Mouse (Mus musculus): ENCODE data around the gene Mdc1.

The Mdc1 gene

GRCm38 (mm10) chr17:35822964-35823937 is 18.1 kb upstream of the Mdc1 start, which contains the start of gene Flot1:
TSS of gene Flot1 (plus strand) at chr17:35823230.
- DNase-seq: peak; percentile 77 to 82

DNA sequence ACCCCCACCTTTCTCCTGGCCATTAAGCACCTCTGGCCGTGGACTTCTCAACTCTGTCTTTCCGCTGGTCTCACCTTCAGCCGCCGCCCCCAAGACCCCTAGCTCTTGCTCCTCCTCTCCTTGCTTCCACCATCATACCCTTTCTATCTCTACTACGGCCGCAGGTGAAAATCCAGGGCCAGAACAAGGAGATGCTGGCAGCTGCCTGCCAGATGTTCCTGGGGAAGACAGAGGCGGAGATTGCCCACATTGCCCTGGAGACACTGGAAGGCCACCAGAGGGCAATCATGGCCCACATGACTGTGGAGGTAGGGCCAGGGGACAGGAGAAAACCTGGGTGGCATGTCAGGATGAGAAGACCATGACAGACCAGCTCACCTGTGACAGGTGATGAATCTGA is 16.9 kb upstream of the Mdc1 start:
- DNase-seq: peak in 1 of 2 experiments; percentile 38

DNA sequence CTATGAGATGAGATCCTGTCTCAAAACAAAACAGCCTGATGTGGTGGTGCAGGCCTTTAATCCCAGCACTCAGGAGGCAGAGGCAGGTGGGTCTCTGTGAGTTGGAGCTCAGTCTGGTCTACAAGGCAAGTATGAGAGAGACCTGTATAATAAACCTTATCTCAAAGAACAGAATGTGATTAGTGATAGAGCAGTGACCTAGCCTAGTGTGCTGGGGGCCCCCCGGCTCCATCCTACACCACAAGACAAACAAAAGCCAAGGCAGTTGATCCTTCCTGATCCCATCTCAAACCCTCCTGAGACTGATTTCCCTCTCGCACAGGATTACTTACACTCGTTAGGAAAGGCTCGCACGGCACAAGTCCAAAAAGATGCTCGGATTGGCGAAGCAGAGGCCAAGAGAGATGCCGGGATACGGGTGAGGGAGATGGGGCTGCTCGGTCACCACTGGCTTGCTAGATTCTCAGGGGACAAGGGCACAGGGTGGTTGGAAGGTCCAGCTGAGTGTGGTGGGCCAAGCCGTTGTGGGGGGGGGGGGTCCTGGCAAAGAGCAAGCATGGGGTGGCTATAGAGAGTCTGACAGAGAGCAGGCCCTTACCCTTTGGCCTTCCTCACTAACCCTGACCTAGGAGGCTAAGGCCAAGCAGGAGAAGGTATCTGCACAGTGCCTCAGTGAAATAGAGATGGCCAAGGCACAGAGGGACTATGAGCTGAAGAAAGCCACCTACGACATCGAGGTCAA is 16.0 kb upstream of the Mdc1 start:
- no peak for DNase-seq

GRCm38 (mm10) chr17:35829737-35830136 is 11.6 kb upstream of the Mdc1 start:
- DNase-seq: peak; percentile 90 to 93

DNA sequence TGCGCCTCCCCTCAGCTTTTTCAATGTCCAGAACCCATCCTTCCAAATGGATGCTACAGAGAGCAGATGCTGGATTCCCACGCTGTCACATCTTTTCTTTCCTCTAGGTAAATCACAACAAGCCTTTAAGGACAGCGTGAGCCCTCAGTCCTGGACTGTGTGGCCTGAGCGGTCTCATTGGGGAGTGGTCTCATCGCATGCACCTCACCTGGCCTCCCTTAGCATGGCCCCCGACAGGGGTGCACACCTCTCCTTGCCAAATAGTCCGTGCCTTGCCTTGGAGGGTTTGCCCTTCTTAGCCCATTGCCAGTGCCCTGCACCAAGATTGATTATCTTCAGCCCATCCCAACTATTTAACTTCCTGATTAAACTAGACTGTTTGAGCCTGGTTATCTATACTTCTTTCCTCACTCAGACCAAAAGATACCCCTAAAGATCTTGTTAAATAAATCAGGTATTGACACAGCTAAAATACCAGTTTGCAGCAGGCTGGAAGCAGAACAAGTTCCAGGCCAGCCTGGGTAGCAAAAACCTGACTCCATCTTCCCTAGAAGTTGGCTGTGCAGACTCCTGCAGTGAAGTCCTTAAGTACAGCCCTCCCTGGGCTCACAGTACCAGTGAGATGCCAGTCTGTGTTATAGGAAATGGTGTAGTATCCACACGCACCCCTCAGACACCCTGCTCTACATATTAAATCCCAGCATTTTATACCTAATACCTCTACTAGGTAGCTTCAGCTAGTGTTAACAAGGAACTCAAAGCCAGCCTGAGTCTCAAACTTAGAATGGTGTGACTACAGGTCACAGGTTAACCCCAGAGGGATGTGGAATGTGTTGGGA is 8.7 kb upstream of the Mdc1 start:
- no peak for DNase-seq

GRCm38 (mm10) chr17:35833239-35833751 is 8.0 kb upstream of the Mdc1 start:
- no peak for DNase-seq

- no peak for DNase-seq
These were observed 7.4 kb upstream of the Mdc1 start for GRCm38 (mm10) chr17:35833894-35834293.

GRCm38 (mm10) chr17:35834696-35835422 is 6.5 kb upstream of the Mdc1 start:
- no peak for DNase-seq

DNA sequence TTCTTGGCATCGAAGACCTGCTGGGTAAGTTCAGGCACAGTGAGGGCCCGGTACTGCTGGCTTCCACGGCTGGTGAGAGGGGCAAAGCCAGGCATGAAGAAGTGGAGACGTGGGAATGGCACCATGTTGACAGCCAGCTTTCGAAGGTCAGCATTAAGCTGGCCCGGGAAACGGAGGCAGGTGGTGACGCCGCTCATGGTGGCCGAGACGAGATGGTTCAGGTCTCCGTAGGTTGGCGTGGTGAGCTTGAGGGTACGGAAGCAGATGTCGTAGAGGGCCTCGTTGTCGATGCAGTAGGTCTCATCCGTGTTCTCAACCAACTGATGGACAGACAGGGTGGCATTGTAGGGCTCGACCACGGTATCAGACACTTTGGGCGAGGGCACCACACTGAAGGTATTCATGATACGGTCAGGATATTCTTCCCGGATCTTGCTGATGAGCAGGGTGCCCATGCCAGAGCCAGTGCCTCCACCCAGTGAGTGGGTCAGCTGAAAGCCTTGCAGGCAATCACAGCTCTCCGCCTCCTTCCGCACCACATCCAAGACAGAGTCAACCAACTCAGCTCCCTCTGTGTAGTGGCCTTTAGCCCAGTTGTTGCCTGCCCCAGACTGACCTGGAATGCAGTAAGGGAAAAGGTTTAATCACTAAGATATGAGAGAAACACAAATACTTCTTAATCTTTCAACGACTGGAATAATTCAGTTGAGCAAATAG is 5.7 kb upstream of the Mdc1 start:
- peak in 1 of 2 experiments; percentile 36 for DNase-seq

GRCm38 (mm10) chr17:35836178-35836965 is 4.9 kb upstream of the Mdc1 start:
- DNase-seq: peak; percentile 75 to 77

GRCm38 (mm10) chr17:35836991-35837422 is 4.3 kb upstream of the Mdc1 start:
- peak; percentile 97 for DNase-seq

- DNase-seq: peak; percentile 78 to 82
These were observed 3.8 kb upstream of the Mdc1 start for GRCm38 (mm10) chr17:35837487-35837886.

DNA sequence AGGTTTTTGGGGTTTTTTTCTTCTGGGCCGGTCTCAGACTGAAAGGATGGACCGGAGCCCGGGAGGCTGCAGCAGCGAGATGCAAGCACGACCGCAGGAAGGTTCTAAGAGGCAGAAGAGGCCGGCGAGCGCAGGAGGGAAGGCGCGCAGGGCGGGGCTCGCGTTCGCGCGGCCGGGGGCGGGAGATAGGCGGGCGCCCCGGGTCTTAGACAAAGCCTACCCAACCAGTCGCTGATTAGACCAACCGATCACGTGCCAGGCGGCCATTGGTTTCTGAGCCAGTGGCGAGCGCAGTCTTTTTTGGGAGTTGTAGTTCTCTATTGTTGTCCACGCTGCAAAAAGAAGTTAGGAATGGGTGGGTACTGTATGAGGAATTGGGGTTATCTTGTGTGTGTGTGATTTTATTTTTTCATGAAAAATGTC is 3.2 kb upstream of the Mdc1 start, which contains the start of gene Tubb5:
TSS of gene Tubb5 (minus strand) at position 185 of the 423 bp plus-strand sequence.
- DNase-seq: peak; percentile 96 to 98

- peak in 1 of 2 experiments; percentile 37 for DNase-seq
These were observed 2.7 kb upstream of the Mdc1 start for GRCm38 (mm10) chr17:35838570-35838969.

- peak; percentile 23 to 53 for DNase-seq
These were observed 2.3 kb upstream of the Mdc1 start for GRCm38 (mm10) chr17:35839002-35839401.

- no peak for DNase-seq
These were observed 754 bp upstream of the Mdc1 start for GRCm38 (mm10) chr17:35840561-35840960.

GRCm38 (mm10) chr17:35842006-35842405 is 691 bp downstream of the Mdc1 start:
- peak in 1 of 2 experiments; percentile 33 for DNase-seq

GRCm38 (mm10) chr17:35843514-35843913 is 2.2 kb downstream of the Mdc1 start:
- no peak for DNase-seq

DNA sequence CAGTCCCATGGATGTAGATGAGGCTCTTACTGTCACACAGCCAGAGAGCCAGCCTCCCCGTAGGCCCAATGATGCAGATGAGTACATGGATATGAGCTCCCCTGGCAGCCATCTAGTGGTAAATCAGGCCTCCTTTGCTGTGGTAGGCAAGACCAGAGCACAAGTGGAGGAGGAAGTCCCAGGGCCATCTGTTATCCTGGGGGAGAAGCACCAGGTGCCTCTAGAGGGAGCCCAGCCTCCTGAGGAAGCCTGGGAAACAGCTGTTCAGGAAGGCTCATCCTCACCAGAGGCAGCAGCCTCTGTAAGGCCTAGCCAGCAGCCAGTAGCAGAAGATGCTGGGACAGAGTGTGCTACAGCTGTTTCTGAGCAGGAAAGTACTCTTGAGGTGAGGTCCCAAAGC is 6.8 kb downstream of the Mdc1 start:
- no peak for DNase-seq

DNA sequence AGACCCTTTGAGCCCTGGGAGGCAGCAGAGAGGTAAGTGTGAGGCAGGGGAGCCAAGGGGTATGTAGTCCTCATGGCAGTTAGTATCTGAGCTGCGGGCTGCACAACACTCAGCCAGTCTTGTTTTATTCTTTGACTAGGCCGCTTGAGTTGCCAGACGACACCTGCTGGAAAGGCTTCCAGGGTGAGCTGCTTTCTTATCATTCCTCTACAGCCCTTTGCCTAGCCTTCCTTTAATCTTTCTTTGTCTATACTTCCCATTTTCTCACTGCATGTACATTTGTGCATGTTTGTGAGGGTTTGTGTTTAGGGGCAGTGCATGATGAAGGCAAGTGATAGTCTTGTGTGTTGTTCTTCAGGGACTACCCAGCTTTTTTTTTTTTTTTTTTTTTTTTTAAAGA is 9.7 kb downstream of the Mdc1 start:
- DNase-seq: no peak
